Mouse (Mus musculus): ENCODE measurements at regions not wholly inside any gene's neighbourhood (a gene's known extent, or its start where the extent isn't known, plus 50 kb on each side); places are given as distances from the start of the nearest gene placed in this dataset.
"Not testable (repeated sequence)": the region's sequence is repeated elsewhere in the genome, so short reads cannot be mapped to it uniquely, and the experiment has no call there.

- ATAC-seq (ENCODE audit: low TSS enrichment): no peak
Observed at GRCm38 (mm10) chrX:99732526-99732925, 88.3 kb upstream of the Tmem28 start.

- ATAC-seq (ENCODE audit: low TSS enrichment): no peak
Observed at GRCm38 (mm10) chrX:99725101-99725500, 95.7 kb upstream of the Tmem28 start.

DNA sequence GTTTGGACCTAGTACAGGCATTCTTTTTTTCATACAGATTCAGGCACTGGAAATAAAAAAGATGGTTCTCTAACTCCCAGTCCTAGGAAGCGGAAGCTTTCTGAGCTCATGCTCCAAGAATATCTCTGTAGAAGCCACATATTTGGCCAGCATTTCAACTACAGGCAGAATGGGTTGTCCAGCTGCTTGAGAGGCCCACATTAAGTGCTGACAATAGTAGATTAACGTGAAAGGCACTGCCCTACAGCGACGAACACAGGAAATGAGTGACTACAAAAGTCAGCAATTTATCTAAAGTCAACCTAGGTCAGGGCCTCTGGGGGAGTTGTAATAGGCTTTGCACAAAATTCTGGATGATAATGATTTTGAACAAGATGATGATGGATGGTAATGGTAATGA lies 125.5 kb upstream of the Tmem28 start:
- ATAC-seq (ENCODE audit: low TSS enrichment): no peak

GRCm38 (mm10) chrX:99690971-99691370 lies 129.8 kb upstream of the Tmem28 start:
- ATAC-seq (ENCODE audit: low TSS enrichment): peak; percentile 92

- ATAC-seq (ENCODE audit: low TSS enrichment): no peak
Observed at GRCm38 (mm10) chrX:99689761-99690160, 131.1 kb upstream of the Tmem28 start.

GRCm38 (mm10) chrX:99682491-99682890 lies 138.3 kb upstream of the Tmem28 start:
- ATAC-seq (ENCODE audit: low TSS enrichment): not testable (repeated sequence)

DNA sequence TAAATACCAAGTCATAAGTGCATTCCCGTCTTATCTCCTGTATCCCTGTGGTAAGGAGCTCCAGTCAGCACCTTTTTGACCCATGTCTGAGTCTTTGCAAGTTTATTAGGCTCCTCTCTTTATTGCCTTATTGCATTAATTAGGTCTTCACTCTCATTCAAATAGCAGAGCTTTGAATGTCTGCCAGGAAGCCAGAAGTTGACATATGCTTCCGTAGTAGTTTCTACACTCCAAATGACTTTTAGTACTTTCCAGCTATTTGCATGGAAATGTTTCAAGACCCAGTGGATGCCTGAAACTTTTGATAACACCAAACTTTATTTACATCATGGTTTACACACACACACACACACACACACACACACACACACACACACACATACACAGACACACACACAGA lies 153.2 kb upstream of the Tmem28 start:
- no peak for ATAC-seq (ENCODE audit: low TSS enrichment)

- ATAC-seq (ENCODE audit: low TSS enrichment): no peak
Observed at GRCm38 (mm10) chrX:99662566-99662965, 158.3 kb upstream of the Tmem28 start.

DNA sequence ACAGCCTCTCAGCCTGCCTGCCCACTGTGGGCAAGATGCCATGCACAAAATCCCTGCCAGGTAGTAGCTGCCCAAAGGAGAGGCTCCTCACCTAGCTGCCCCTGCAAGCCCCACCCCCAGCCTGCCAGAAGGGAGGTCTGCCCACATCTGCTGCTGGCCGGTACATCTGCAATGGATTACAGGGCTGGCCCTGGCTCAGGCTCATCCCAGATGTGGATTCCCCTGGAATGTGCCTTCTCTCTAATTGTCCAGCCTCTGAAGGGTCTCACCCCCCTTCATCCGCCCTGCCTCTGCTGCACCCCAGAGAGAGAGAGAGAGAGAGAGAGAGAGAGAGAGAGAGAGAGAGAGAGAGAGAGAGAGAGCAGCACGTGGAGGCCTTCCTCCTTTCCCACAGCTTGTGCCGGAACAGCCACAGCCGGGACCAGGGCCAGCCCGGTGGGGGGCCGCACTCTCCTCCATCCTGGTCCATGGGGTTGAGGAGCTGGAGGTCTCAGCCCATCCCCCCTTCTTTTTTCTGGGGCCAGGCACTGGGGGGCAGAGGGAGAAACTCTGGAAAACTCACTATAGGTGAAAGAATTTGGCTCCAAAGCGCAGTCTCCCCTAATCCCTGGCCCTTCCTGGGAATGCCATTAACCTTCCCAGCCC lies 161.2 kb upstream of the Tmem28 start:
- no peak for ATAC-seq (ENCODE audit: low TSS enrichment)

DNA sequence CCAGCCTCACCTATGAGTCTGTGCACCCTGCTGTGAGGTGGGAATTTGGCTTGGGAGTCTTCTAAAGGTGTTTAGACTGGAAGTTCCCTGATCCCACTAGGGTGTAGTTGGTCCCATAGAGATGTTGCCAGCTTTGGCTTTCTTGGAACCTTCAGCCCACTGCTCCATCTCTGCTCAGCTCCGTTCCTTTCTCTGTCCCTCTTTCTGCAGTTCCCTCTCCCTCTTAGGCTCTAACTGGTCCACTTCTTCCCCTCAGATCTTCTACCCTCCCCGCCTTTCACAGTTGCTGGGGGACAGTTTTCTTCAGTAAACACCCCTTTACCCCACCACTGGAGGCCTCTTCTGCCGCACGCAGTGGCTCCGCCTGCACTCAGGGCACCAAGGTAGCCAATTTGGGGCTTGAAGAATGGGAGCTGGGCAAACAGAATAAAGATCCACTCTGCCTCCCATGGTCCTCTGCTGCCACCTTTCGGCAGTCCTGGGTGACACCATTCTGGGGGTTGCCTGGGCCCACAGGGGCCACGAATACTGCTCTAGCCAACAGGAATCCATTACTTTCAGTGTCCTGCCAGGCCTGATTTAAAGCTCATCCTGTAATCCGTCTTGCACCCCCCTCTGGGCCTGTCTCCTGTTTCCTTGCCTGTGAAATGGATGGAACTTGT lies 162.9 kb upstream of the Tmem28 start:
- peak; percentile 87 for ATAC-seq (ENCODE audit: low TSS enrichment)

- ATAC-seq (ENCODE audit: low TSS enrichment): no peak
Observed at GRCm38 (mm10) chrX:99656988-99657387, 163.8 kb upstream of the Tmem28 start.

DNA sequence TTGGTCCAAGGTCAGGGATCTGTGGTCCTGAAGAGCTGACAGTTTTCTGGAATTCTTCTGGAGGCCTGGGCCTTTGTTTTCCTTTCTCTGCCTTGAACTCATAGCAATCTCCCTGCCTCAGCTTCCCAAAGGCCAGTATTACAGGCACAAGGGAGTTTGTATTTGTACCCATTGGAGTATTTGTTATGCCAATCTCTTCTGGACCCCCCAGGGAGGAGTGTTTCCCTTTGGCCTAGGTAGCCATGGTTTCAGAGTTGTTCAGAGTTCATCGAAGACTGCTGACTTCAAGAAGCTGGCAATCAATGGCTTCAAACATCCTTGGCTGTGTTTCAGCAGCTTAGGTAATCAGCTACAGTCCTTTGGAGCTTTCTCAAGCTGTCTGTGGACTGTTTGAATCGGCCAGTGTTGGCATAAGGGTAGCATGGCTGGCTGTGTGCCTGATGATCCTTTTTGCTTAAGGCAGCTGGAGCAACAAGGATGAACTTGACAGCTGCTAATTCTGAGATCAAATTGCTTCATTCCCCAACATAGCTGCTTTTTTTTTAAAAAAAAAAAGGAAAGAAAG lies 161.2 kb upstream of the Pja1 start:
- no peak for ATAC-seq (ENCODE audit: low TSS enrichment)

DNA sequence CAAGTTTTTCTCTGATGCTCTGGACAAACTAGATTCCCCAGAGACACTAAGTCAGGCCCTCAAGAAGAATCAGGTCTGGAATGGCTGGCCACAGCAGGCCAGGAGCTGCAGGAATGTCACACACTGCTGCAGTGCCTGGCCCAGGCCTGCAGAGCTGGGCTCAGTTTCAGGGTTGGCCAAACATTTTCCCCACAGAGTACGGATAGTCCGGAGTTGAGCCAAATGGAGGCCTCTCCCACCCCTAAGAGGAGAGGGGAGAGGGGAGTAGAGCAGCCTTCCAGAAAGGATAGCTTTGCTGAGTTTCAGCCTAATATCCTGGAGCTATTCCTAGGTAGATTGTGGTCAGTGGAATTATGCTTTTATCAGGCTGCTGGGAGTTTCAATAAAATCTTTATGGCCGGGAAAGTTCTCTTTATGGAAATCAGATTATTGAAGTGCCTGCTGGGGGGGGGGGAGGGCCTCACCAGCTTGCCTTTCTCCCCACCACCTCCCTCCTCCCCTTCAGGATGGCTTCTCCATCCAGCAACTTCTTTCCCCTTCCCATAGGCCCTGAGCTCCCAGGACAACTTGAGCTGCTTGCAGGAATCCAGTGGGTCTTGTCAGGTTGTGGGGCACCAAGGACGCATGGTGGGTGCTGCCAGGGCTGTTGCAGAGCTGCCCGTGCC lies 153.6 kb upstream of the Pja1 start:
- ATAC-seq (ENCODE audit: low TSS enrichment): no peak

GRCm38 (mm10) chrX:99612130-99612759 lies 141.2 kb upstream of the Pja1 start:
- ATAC-seq (ENCODE audit: low TSS enrichment): no peak

GRCm38 (mm10) chrX:99610096-99610495 lies 139.0 kb upstream of the Pja1 start:
- ATAC-seq (ENCODE audit: low TSS enrichment): no peak

- no peak for ATAC-seq (ENCODE audit: low TSS enrichment)
Observed at GRCm38 (mm10) chrX:99609591-99609990, 138.5 kb upstream of the Pja1 start.

DNA sequence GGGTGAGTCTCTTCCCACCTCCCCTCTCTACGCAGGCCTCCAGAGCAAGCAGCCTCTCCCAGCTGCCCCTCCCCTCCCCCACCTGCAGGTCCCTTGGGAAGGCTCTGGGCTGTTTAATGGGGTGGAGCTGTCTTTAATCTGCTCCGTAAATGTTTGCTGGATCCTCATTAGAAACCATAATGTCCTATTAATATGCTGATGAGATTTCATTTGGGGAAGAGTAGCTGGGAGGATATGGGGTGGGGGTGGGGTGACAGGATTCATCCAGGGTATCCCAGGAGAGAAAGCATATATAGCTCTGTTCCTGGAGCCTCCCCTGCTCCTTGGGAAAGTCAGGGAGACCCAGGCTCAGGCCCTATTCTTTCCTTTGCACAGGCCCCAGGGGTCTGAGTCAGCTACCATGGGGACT lies 137.2 kb upstream of the Pja1 start:
- ATAC-seq (ENCODE audit: low TSS enrichment): no peak

- ATAC-seq (ENCODE audit: low TSS enrichment): no peak
Observed at GRCm38 (mm10) chrX:99605084-99605824, 134.2 kb upstream of the Pja1 start.

- ATAC-seq (ENCODE audit: low TSS enrichment): no peak
Observed at GRCm38 (mm10) chrX:99603714-99604113, 132.6 kb upstream of the Pja1 start.

DNA sequence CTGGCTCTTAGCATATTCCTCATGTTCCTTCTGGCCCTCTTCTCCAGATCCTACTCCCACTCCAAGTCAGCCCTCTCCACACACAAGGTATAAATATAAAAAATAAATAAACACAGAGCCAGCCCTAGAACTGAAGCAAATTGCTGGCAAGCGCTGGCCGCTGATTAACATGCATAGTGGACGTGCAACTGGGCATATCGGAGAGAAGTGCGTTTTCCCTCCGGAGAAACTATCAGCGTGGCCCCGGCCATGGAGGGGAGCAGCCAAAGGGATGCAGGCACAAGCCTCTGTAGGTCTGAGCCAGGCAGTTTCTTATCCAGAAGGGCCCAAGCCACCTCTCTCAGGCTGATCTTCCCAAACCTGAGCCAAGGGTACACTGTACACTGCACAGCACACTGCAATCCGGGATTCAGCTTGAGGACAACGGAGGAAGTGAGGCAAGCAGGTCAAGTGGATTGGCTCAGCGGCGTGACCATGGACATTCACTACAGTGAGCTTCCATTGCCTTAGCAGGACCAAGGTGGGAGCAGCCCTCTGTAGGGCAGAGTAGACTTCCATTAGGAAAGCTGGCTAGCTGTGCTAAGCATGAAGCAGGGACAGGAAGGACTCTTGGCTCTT lies 131.3 kb upstream of the Pja1 start:
- ATAC-seq (ENCODE audit: low TSS enrichment): no peak

GRCm38 (mm10) chrX:99595493-99595892 lies 124.4 kb upstream of the Pja1 start:
- no peak for ATAC-seq (ENCODE audit: low TSS enrichment)
